Comparison of ENCODE assay signal across 11 mouse cellular contexts in genomic region chr12:79793382-79793781, GRCm38 (mm10).
DNase-seq lines count a peak whose midpoint lies in the region; ATAC-seq lines count a peak whose summit lies in the region.
"Had no signal": no experiment of that assay in that cellular context is flagged by ENCODE, and none has a peak within 500 bp of the region (broad histone marks: within the 10 kb centered on the region; RNA-seq: fewer than 3 reads in every experiment).

No protein-coding gene starts in this region.

- no peak for ATAC-seq in megakaryocyte progenitor cell, adult 5-6 weeks (replicated peaks; ENCODE audit: poor library complexity)
- ATAC-seq: intestine, postnatal 0 days had no signal

- peak; percentile 51 for DNase-seq in kidney, adult 11 months
- DNase-seq in kidney, postnatal 10 days: no peak
- peak; percentile 39 for DNase-seq in adipocyte (ENCODE audit: low spot score)
- peak; percentile 84 to 86 for DNase-seq in heart, postnatal 10 days
- DNase-seq in lung, postnatal 4 days: peak; percentile 40 to 62
- no peak for DNase-seq in T-cell, adult 2 months (ENCODE audit: low spot score)
- DNase-seq in embryo, embryonic 11 days: no peak
- DNase-seq: right cerebral cortex, postnatal 4 days; thymus, postnatal 25 days had no signal

- intact Hi-C loops in heart, postnatal 10 days (cut with DNase I): loop anchor here (5.0 kb wide), 1 partner anchor 319 kb away; the partner anchor contains the start of gene Zfp36l1

Comparison
In these comparisons a context has a peak if more than half of its experiments do, and no peak if none do; other contexts are left out.
1. DNase-seq: peak in kidney, adult 11 months (single experiment), adipocyte (single experiment), heart, postnatal 10 days (2 of 2) and lung, postnatal 4 days (2 of 2); none in kidney, postnatal 10 days (single experiment), T-cell, adult 2 months (single experiment) and embryo, embryonic 11 days (single experiment).